Mouse (Mus musculus) Muller cell, postnatal 12 days (primary cell): ENCODE data around the gene Helz2.

Experiments used
- DNase-seq: peaks from one replicate; pipeline ENCODE4 v3.0.0-alpha.2; 2015; ENCODE audit errors: inconsistent ontology term

The Helz2 gene

DNA sequence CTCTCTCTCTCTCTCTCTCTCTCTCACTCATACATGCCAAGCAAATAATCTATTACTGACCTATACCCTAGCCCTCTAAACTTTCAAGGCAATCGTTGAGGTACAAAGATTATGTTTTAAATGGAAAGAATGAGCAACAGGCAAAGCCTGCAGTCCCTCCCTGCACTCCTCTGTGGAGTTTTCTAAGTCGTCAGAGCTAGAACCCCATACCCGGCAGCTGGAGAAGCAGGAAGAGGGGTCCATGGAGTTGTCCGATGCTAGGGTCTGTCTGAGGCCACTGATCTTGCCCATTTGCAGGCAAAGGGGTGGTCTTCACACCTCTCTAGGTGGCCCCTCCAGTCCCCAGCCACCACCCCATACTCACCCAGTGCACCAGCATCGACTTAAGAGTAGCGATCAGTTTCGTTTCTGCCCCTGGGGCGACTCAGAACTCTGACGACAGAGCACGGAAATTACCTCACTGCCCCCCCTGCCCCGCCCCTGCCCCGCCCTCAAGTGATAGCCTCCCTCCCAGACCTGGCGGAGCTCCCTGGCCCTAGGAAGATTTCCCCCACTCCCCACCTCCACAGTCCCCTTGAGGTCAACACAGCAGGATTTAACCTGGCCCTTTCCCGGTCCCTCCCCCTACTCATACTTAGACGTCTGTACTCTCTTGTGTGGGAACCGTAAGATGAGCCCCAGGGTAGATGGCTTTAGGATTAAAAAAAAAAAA lies at the start of gene Helz2:
Gene Helz2, minus strand, starts transcription at position 426 of the 712 bp plus-strand sequence.
- DNase-seq: peak; percentile 60

- no peak for DNase-seq
Measured at GRCm38 (mm10) chr2:181290937-181291336, 49.1 kb upstream of the Helz2 start.

DNA sequence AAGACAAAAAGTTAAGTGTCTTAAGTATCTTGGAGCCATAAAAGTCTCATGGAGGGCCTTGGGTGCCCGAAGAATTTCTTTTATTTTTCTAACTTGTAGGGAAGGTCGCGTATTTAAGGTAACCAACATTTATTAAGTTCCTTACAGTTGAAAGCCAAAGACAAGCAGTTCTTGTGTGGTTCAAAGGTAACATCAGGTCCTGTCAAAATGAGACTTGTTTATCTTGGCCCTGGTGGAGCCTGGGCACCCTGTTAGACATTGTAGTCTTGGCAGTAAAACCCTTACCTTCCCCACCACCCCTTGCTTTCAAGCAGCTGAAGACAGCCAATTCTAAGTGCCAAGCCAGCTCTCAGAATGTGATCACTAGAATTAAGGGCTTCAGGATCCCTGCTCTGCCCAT lies 46.9 kb upstream of the Helz2 start:
- DNase-seq: peak; percentile 19

GRCm38 (mm10) chr2:181287958-181288350 lies 46.1 kb upstream of the Helz2 start, which contains the start of gene Gmeb2:
Gene Gmeb2 (minus strand): TSS chr2:181288035.
- DNase-seq: peak; percentile 96

GRCm38 (mm10) chr2:181287338-181287957 lies 45.6 kb upstream of the Helz2 start:
- peak; percentile 82 for DNase-seq

GRCm38 (mm10) chr2:181286629-181287337 lies 45.0 kb upstream of the Helz2 start:
- DNase-seq: peak; percentile 10

GRCm38 (mm10) chr2:181279968-181280367 lies 38.1 kb upstream of the Helz2 start:
- no peak for DNase-seq

GRCm38 (mm10) chr2:181277866-181278265 lies 36.0 kb upstream of the Helz2 start:
- DNase-seq: no peak

DNA sequence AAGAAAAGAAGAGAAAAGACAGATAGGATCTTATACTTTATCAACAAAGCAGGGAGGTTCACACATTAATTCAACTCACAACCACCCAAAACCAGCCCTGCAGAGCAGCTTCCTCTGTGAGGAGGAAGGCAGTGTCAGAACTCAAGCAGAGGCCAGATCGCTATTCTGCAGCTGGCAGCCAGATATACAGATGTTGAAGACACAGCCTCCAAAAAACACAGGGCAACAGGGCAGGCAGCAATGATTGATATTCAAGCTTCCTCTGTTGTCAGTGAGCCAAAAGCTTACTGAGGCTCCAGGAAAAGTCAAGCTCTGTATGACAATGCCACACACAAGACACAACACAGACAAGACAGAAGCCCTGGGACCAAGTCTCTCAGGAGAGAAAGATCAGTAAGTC lies 34.9 kb upstream of the Helz2 start:
- DNase-seq: no peak

DNA sequence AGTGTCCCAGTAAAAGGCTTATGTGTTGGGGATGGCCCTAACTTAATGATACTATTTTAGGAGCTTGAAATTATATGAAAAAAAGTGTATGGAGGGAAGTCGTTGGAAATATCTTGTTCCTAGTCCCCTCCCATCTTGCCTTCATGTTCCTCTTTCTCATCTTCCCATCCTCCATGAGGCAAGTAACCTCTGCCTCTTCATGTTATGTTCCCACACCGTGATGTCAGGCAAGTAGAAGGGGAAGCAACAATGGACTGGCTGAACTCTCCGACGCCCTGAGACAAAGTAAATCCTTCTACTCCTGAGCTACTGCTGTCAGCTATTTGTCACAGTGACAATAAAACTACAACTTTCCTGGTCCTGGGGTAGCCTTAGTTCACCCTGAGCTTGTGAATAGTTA lies 32.8 kb upstream of the Helz2 start:
- no peak for DNase-seq

GRCm38 (mm10) chr2:181273829-181274228 lies 32.0 kb upstream of the Helz2 start:
- no peak for DNase-seq

DNA sequence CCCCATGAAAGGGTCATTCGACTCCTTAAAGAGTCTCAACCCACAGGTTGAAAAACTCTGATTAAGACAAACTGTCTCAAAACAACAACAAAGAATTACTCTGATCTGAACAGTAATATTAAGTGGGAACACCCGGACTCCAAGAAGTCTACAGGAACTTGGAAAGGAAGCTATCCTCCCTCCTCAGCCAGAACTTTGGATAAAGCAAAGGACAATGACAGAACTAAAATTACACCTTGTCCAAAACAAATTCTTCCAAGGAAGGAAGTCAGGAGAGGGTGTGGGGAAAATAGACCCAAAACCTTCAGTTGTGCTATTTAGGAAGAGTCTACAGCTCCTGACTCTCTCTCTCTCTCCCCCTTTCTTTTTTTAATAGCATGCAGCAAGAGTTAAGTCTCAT lies 30.3 kb upstream of the Helz2 start:
- DNase-seq: no peak

- DNase-seq: no peak
Measured at GRCm38 (mm10) chr2:181266839-181267238, 25.0 kb upstream of the Helz2 start.

DNA sequence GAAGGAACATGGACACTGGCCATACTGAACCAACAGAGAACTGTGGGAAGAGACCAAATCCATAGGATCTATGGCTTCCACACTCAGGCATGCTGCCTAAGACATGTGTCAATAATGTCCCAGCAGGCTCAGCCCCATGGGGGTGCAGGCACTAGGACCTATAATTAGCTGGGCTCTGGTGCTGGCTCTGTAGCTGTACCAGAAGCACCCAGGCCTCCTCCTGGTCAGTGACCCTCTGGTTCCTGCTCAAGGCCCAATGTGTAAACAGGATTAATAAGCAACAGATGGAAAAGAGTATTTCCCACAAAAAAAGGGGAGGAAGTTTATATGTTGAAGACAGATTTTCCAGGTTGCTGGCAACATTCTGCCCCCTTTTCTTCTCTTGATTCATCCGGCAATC lies 11.4 kb upstream of the Helz2 start:
- DNase-seq: no peak

- DNase-seq: no peak
Measured at GRCm38 (mm10) chr2:181251841-181252240, 10.0 kb upstream of the Helz2 start.

DNA sequence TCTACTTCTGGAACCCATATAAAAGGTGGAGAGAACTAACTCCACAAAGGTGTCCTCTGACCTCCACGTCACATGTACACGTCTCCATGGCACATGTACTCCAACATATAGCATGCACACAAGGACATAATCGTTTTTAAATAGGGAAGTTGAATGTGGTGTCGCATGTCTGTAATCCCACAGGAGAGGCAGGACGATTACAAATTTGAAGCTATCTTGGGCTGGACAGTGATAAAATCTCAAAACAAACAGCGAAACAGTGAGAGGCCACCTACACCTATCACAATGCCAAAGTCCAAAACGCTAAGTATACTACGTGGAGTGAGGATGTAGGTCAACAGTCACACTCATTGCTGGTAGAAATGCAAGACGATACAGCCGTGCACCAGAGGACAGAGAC lies 7.4 kb upstream of the Helz2 start:
- DNase-seq: no peak

DNA sequence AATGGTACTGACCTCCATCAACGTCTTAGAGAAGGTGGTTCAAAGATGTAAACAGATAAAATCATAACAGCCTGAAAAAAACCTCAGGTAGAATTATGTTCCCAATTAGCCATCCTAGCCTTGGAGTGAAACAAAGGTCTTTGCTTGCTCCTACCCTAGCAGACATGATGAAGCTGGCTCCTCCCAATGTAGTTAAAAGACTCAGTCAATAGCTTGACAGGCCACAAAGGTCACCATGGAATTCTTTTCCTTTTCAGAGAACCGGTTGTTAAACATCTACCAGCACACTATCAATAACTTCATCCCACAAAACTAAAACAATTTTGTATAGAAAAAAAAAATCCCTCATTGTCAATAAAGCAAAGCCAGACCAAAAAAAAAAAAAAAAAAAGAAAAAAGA lies 3.2 kb upstream of the Helz2 start:
- no peak for DNase-seq

DNA sequence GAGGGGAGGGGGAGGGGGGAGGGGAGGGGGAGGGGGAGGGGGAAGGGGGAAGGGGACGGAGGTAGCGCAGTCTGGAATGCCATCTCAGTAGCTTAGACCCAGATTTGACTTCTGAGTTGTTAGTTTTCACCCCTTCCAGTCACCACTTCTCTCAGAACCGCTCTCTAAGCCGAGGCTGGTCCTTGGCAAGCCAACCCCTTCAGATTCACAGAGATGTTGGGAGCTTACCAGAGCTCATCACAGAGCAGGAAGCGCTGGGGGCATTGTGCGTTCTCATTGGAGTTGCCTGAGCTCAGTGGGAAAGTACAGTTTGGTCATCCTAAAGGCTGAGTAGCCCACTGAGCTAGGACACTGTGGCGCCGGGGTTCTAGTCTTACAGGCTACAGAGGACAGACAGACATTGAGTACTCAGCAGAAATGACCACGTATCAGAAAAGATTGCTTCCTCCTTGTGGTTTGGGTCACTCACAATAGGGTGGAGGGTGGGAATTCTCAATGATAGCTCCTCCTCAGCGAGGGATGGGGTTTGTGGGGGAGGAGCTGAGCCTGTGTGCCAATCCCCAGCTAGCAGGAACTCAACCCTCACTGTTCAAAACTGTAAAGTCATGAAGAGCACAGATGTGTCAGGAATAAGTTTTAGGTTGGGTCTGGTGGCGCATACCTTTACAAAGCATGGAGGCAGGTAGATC lies 2.0 kb upstream of the Helz2 start:
- DNase-seq: peak; percentile 27

DNA sequence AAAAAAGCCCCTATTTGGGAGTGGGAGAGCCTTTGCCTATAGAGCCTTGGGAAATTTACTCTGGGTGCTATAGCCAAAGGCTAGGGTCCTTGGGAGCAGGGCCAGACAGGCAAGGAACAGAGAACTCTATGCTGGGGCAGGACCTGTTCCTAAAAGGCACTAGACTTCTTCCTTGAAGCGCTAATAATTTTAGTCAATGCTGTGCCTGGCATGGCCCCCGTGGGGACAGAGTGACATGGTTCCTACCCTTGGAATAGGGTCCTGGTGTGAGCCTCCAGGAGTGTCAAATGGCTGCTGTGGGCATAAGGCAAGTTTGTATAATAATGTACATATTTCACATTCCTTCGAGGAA lies 463 bp upstream of the Helz2 start:
- no peak for DNase-seq

DNA sequence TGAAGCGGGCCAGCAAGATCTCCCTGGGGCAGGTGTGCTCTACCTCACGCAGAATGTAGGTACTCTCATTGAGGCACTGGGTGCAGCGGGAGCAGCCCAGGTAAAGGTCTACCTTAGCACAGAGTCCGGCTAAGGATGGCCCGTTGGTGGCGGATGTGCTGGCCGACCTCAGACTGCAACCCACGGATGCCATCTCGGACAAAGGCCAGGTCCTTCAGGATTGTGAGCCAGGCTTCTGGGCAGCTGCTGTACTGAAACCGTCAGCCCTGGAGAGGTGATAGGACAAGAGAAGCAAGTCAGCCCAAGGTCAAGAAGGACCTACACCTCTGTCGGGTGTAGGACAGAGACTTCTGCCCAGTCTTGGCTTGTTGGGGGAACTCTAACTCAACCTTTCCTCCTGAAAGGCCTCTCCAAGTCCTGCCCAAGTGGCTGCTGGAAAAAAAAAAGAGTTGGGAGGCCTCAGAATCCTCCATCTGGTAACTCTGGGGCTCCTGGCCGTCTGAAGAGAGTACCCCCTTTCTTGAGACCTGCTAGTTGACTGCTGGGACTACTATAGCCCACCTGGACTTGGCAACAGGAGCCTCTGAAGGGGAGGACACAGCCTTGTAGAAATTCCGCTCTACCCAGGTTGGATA lies 904 bp downstream of the Helz2 start:
- no peak for DNase-seq

DNA sequence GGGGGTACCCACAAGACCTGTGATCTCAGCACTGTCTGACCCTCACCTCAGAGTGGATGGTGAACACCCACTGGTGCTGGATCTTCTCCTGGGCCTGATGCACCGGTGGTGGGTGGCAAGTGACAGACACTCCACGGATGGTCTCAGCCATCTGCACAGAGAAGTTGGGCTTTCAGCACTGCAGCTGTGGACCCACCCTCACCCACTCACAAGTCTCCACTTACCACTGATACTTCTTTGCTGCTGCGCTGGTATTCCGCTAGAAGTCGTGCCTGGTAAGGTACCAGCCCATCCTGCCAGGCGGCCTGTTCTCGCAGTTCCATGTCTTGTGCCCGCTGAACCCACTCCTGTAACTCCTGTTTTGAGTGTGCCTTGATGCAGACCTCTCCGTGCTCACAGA lies 2.6 kb downstream of the Helz2 start:
- no peak for DNase-seq

DNA sequence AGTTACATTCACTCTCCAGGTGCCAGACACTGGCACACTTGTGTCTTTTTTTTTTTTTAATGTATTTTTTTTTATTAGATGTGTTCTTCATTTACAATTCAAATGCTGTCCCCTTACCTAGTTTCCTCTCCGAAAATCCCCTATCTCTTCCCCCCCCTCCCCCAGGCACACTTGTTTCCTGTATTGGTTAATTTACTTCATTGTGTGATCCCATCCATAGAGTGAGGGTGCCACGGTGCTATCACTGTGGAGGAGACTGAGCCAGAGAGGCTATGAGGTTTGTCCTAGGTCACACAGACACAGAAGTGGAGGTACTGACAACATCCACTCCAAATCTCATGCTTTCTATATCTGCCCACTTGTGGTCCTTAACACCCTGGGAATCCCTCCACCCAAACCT lies 3.0 kb downstream of the Helz2 start:
- no peak for DNase-seq
